Mouse (Mus musculus) forebrain, embryonic 13.5 days (tissue): ENCODE measurements around the gene Zfp639. TPM values are rescaled to one million over a fixed set of nuclear protein-coding genes. Genes with fewer than 3 reads are reported as not detected.

ENCODE experiments used
- ATAC-seq: fragments of 200-750 bp; cut with Nextera tagmentation; 2 replicates; pipeline ENCODE4 v1.8.0; 2017
- H3K27ac ChIP-seq: fragments of 300-500 bp; sonication (generic); 2 replicates; pipeline ENCODE4 v1.5.1; 2015; ENCODE audit warnings: inconsistent platforms, mild to moderate bottlenecking, moderate library complexity
- H3K27me3 ChIP-seq: fragments of 300-500 bp; sonication (generic); 2 replicates; pipeline ENCODE4 v1.6.1; 2015; ENCODE audit warnings: mild to moderate bottlenecking, inconsistent platforms
- H3K36me3 ChIP-seq: fragments of 300-500 bp; sonication (generic); 2 replicates; pipeline ENCODE4 v1.6.1; 2015; ENCODE audit warnings: mild to moderate bottlenecking, inconsistent platforms; ENCODE audit not compliant: poor library complexity, severe bottlenecking
- H3K4me1 ChIP-seq: fragments of 300-500 bp; sonication (generic); 2 replicates; pipeline ENCODE4 v1.6.1; 2015; ENCODE audit warnings: inconsistent platforms
- H3K4me2 ChIP-seq: fragments of 300-500 bp; sonication (generic); 2 replicates; pipeline ENCODE4 v1.6.1; 2015; ENCODE audit warnings: inconsistent platforms, mild to moderate bottlenecking, moderate library complexity
- H3K4me3 ChIP-seq: fragments of 300-500 bp; sonication (generic); 2 replicates; pipeline ENCODE4 v1.5.1; 2015; ENCODE audit warnings: mild to moderate bottlenecking, inconsistent platforms
- H3K9ac ChIP-seq: fragments of 300-500 bp; sonication (generic); 2 replicates; pipeline ENCODE4 v1.6.1; 2015; ENCODE audit warnings: mild to moderate bottlenecking, inconsistent platforms
- H3K9me3 ChIP-seq: fragments of 300-500 bp; sonication (generic); replicated peaks from 2 replicates; pipeline ENCODE4 v1.6.1; 2016; ENCODE audit warnings: inconsistent platforms
- WGBS: fragments of 180-500 bp; shearing (Covaris S2); methylation state at CpG from one replicate; pipeline ENCODE4 v1.1.7; 2015; 5-methylcytosine and 5-hydroxymethylcytosine counted together
- polyA plus RNA-seq: library from polyadenylated mRNA; unstranded; fragments of >200 nt; fragmentation: Nextera tagmentation; extraction: Ambion mirVana; gene quantifications from 2 replicates; pipeline ENCODE4 v1.2.1, GENCODE M21; 2015

Gene Zfp639
- polyA plus RNA-seq, result 41.0 and 41.1 TPM in 2 replicates

- peak within 1 kb of the TSS; percentile 93 for H3K9ac ChIP-seq
- H3K27me3 ChIP-seq, result no peaks in the 10 kb centered on the region
- no peaks in the 10 kb centered on the region for H3K9me3 ChIP-seq
- H3K4me3 ChIP-seq, result peak within 1 kb of the TSS; percentile 82
- H3K4me1 ChIP-seq, result peaks cover 33% of the 10 kb centered on the region
- no peak for ATAC-seq
- WGBS, result 8% methylated on average over 24 of the region's 24 CpGs
- H3K4me2 ChIP-seq, result peak within 1 kb of the TSS; percentile 66
- H3K36me3 ChIP-seq, result no peaks in the 10 kb centered on the region
- peak within 1 kb of the TSS; percentile 51 for H3K27ac ChIP-seq
Measured at GRCm38 (mm10) chr3:32509496-32510374, at the start of gene Zfp639. Gene Zfp639, plus strand, starts transcription at chr3:32510259.

GRCm38 (mm10) chr3:32467321-32467720 lies 42.7 kb upstream of the Zfp639 start:
- no peak overlapping the region for H3K27ac ChIP-seq
- no peaks in the 10 kb centered on the region for H3K4me1 ChIP-seq
- no peak overlapping the region for H3K9ac ChIP-seq
- H3K4me3 ChIP-seq, result no peak overlapping the region
- H3K36me3 ChIP-seq, result peaks cover 26% of the 10 kb centered on the region
- no peak for ATAC-seq
- WGBS, result 92% methylated on average over 4 of the region's 4 CpGs
- H3K27me3 ChIP-seq, result no peaks in the 10 kb centered on the region
- H3K4me2 ChIP-seq, result no peak overlapping the region
- H3K9me3 ChIP-seq, result no peaks in the 10 kb centered on the region

DNA sequence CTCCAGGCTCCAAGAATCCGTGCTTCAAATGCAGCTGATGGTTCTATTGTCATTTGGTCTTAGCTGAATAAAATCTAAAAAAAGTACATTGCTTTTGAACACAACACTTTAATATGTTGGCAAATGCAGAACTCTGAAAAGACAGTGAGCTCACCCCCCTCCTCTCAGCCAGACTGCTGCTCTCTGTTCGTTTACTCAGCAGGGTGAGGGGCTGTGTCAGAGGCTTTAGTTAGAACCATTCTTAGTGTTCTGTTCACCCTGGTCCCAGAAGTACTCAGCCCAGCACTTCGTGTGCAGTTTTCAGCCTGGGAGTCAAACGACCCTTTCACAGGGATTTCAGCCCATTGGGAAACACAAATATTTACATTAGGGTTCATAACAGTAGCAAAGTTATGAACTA lies 41.6 kb upstream of the Zfp639 start:
- Histone ChIP-seq H3K27me3 (no peaks in the 10 kb centered on the region), H3K9ac (no peak overlapping the region), H3K9me3 (no peaks in the 10 kb centered on the region), H3K27ac (no peak overlapping the region), H3K4me3 (no peak overlapping the region), H3K36me3 (peaks cover 16% of the 10 kb centered on the region), H3K4me1 (no peaks in the 10 kb centered on the region), H3K4me2 (no peak overlapping the region)
- 77% methylated on average over 4 of the region's 4 CpGs for WGBS
- ATAC-seq, result no peak

- H3K27me3 ChIP-seq, result no peaks in the 10 kb centered on the region
- no peaks in the 10 kb centered on the region for H3K4me1 ChIP-seq
- H3K4me3 ChIP-seq, result no peak overlapping the region
- 75% methylated on average over 7 of the region's 7 CpGs for WGBS
- H3K9ac ChIP-seq, result no peak overlapping the region
- 0 out of 2 replicates have a peak, but pooled peaks cover 11% of the 10 kb centered on the region for H3K36me3 ChIP-seq
- H3K27ac ChIP-seq, result no peak overlapping the region
- no peaks in the 10 kb centered on the region for H3K9me3 ChIP-seq
- ATAC-seq, result no peak
- no peak overlapping the region for H3K4me2 ChIP-seq
Measured at GRCm38 (mm10) chr3:32470449-32470848, 39.6 kb upstream of the Zfp639 start.

DNA sequence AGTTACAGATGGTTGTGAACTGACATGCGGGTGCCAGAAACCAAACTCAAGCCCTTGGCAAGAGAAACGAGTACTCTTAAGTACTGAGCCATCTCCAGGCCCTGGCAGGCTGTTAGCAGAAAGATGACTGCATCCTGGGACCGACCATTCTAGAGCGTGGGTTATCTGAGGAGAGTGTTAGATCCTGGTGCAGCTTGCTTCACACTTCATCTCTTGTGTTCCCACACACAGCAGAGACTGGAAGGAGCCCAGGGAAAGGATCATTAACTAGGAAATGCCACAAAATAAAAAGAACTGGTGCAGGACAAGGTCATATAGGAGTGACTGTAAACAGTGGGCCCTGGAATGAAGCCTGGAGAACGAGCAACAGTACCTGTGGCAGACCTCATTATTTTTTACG lies 39.0 kb upstream of the Zfp639 start:
- 76% methylated on average over 6 of the region's 6 CpGs for WGBS

DNA sequence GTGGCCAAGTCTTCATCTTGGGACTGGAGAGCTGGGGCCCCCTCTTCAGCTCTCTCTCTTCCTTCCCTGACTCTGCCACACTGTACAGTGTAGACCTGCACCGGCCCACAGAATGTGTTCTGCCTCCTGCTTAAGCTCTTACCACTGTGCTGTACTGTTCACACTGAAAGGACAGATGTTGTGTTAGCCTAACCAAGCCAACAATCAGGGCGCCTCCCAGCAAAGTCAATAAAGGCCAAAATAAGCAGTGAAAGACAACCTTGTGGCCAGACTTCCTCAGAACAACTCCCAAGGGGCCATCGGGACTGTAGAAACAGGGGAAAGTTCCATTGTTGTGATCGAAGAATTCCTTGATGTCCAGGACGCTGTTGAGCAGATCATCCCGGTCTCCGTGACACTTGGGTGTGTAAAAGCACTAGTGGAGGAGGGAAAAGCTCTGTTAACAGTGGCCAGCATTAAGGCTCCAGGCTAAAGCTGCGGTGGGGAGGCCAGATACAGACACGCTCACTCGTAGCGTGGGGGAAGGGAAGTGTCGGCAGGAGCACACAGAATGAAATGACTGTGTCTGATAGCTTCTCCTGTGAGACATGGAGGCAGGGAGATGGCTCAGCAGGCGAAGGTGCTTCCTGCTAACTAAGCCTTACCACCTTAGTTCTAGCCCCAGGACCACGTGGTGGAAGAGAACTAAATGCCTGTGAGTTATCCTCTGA lies 37.7 kb upstream of the Zfp639 start:
- H3K27me3 ChIP-seq, result no peaks in the 10 kb centered on the region
- H3K36me3 ChIP-seq, result no peaks in the 10 kb centered on the region
- H3K9me3 ChIP-seq, result no peaks in the 10 kb centered on the region
- no peaks in the 10 kb centered on the region for H3K4me1 ChIP-seq
- no peak overlapping the region for H3K4me3 ChIP-seq
- no peak overlapping the region for H3K27ac ChIP-seq
- 93% methylated on average over 14 of the region's 14 CpGs for whole genome bisulfite sequencing
- no peak overlapping the region for H3K4me2 ChIP-seq
- H3K9ac ChIP-seq, result no peak overlapping the region
- no peak for ATAC-seq

More for the DNA sequence above, 39.0 kb upstream of the Zfp639 start:
- no peak for ATAC-seq
- no peak overlapping the region for H3K27ac ChIP-seq
- no peak overlapping the region for H3K4me2 ChIP-seq
- H3K36me3 ChIP-seq, result 0 out of 2 replicates have a peak, but pooled peaks cover 10% of the 10 kb centered on the region
- H3K4me3 ChIP-seq, result no peak overlapping the region
- H3K27me3 ChIP-seq, result no peaks in the 10 kb centered on the region
- no peaks in the 10 kb centered on the region for H3K9me3 ChIP-seq
- H3K4me1 ChIP-seq, result no peaks in the 10 kb centered on the region
- no peak overlapping the region for H3K9ac ChIP-seq

DNA sequence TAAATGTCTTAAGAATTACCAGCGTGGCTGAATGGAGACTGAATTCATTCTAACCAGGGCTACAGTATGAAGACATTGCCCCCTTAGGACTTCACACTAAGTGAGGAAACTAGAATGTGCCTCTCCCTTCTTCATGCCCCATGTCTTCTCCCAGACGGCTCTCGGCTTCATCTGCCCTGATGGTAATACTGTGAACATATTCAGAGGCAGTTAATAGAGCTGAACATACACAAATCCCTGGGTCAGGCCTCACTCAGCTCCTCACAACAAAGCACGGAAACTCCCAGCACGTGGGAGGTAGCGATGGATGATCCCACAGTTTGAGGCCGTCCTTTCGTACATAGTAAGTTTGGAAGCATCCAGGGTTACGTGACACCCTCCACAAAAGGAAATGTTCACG lies 36.9 kb upstream of the Zfp639 start:
- H3K9ac ChIP-seq, result no peak overlapping the region
- no peaks in the 10 kb centered on the region for H3K36me3 ChIP-seq
- no peak overlapping the region for H3K4me2 ChIP-seq
- no peaks in the 10 kb centered on the region for H3K27me3 ChIP-seq
- ATAC-seq, result no peak
- no peaks in the 10 kb centered on the region for H3K9me3 ChIP-seq
- no peak overlapping the region for H3K27ac ChIP-seq
- H3K4me3 ChIP-seq, result no peak overlapping the region
- WGBS, result 86% methylated on average over 10 of the region's 10 CpGs
- H3K4me1 ChIP-seq, result no peaks in the 10 kb centered on the region

DNA sequence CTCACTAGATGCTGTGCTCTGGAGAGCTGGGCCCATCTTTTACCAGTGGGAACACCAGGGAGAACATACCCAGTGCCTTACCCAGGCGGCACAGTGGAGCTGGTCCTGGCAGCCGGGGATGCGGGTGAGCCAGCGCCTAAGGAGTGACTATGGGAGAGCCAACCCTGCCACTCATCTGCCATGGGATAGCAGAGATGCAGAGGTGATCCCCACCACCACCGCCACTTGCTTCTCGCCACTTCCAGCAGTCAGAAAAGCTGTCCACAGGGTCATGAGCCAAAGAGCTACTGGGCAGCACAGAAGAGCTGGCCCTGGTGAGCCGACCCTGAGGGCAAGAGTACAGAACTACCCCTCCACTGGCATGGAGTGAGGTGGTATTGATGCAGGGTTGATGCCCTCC lies 30.1 kb upstream of the Zfp639 start:
- WGBS, result 92% methylated on average over 7 of the region's 7 CpGs

DNA sequence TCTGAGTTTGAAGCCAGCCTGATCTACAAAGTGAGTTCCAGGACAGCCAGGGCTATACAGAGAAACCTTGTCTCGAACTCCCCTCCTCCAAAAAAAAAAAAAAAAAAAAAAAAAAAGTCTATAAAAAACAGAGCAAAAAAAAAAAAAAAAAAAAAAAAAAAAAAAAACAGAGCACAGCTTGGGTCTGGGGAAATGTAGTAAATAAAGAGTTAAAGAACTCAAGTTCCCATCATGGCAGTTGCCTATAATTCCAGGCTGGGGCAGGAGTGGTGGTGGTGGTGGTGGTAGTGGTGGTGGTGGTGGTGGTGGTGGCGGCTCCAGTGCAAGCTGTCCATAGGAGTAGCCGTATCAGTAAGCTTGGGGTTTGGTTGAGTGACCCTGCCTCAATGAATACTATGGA lies 27.0 kb upstream of the Zfp639 start:
- Histone ChIP-seq H3K27ac (no peak overlapping the region), H3K4me2 (no peak overlapping the region), H3K36me3 (no peaks in the 10 kb centered on the region), H3K9ac (no peak overlapping the region), H3K9me3 (no peaks in the 10 kb centered on the region), H3K4me3 (no peak overlapping the region), H3K27me3 (no peaks in the 10 kb centered on the region), H3K4me1 (no peaks in the 10 kb centered on the region)
- WGBS, result 82% methylated on average over 3 of the region's 3 CpGs
- ATAC-seq, result no peak

More for the DNA sequence above, 30.1 kb upstream of the Zfp639 start:
- no peaks in the 10 kb centered on the region for H3K27me3 ChIP-seq
- ATAC-seq, result no peak
- H3K36me3 ChIP-seq, result no peaks in the 10 kb centered on the region
- no peaks in the 10 kb centered on the region for H3K4me1 ChIP-seq
- no peak overlapping the region for H3K9ac ChIP-seq
- no peak overlapping the region for H3K4me3 ChIP-seq
- H3K27ac ChIP-seq, result no peak overlapping the region
- H3K9me3 ChIP-seq, result no peaks in the 10 kb centered on the region
- no peak overlapping the region for H3K4me2 ChIP-seq

- H3K36me3 ChIP-seq, result no peaks in the 10 kb centered on the region
- no peaks in the 10 kb centered on the region for H3K27me3 ChIP-seq
- no peak overlapping the region for H3K4me3 ChIP-seq
- ATAC-seq, result no peak
- no peaks in the 10 kb centered on the region for H3K4me1 ChIP-seq
- H3K4me2 ChIP-seq, result no peak overlapping the region
- H3K27ac ChIP-seq, result no peak overlapping the region
- WGBS, result 73% methylated on average over 4 of the region's 4 CpGs
- H3K9ac ChIP-seq, result no peak overlapping the region
- no peaks in the 10 kb centered on the region for H3K9me3 ChIP-seq
Measured at GRCm38 (mm10) chr3:32486543-32486942, 23.5 kb upstream of the Zfp639 start.

- Histone ChIP-seq H3K9me3 (no peaks in the 10 kb centered on the region), H3K9ac (no peak overlapping the region), H3K4me1 (no peaks in the 10 kb centered on the region), H3K27ac (no peak overlapping the region), H3K36me3 (no peaks in the 10 kb centered on the region), H3K27me3 (no peaks in the 10 kb centered on the region), H3K4me3 (no peak overlapping the region), H3K4me2 (no peak overlapping the region)
- WGBS, result 86% methylated on average over 6 of the region's 6 CpGs
- ATAC-seq, result no peak
Measured at GRCm38 (mm10) chr3:32488172-32488571, 21.9 kb upstream of the Zfp639 start.
